Mouse (Mus musculus): ENCODE results near the gene Acss2.

Gene Acss2

DNA sequence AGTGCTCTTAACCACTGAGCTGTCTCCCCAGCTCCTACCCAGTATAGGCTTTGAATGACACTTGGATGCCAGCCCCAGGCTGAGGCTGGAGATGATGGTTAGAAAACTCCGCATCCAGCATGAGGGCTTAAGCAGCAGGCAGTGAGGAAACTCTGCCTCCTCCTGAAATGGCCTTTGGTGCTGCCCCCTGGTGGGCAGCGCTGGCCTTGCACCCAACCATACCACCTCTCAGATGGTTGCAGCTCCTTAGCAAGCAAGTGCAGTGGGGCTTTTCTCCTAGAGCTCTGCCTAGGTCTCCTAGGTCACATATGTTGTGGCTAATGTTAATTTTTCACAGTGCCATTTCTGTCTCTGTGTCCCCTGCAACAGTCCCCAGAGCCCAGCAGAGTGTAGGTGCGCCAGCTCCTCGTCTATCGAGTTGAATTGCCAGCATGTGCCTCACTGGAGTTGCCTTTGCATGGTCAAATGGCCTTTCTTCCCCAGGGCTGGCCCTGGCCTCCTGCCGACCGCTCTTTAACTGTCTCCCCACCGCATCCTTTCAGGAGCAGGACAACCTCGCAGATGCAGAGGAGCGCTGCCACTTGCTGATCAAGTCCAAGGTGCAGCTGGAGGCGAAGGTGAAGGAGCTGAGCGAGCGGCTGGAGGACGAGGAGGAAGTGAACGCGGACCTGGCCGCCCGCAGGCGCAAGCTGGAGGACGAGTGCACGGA lies 109.4 kb downstream of the Acss2 start:
- peak; percentile 72 to 73 for DNase-seq (ENCODE audit: low read depth in 2 of 2, low spot score in 2 of 2)

DNA sequence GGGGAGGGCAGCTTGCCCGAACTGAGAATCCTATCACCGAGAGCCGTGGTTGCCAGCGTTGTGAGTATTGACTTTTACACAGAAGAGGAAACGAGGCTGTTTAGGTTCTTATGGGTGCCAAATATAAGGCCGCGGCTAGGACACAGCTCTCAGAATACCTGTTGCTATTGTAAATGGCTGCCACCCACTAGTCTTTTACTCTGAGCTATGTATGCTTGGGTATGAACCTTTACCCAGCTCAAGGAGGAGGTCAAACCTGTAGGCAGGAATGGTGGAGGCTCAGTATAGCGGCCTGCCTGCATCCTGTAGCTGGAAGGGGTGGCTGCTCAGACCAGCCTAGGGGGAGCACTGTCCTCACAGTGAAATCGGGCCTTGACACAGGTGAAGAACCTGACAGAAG lies 110.4 kb downstream of the Acss2 start:
- DNase-seq (ENCODE audit: low read depth in 2 of 2, low spot score in 2 of 2), result no peak

DNA sequence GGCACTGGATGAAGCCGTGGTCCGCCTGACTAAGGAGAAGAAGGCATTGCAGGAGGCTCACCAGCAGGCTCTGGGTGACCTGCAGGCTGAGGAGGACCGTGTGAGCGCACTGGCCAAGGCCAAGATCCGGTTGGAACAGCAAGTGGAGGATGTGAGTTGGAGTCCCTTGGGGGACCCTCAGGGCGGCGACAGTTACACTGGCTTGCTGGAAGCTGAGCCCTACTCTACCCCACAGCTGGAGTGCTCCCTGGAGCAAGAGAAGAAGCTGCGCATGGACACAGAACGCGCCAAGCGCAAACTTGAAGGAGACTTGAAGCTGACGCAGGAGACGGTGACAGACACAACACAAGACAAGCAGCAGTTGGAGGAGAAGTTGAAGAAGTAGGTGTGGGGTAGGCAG lies 110.8 kb downstream of the Acss2 start:
- DNase-seq (ENCODE audit: low read depth in 2 of 2, low spot score in 2 of 2), result no peak

DNA sequence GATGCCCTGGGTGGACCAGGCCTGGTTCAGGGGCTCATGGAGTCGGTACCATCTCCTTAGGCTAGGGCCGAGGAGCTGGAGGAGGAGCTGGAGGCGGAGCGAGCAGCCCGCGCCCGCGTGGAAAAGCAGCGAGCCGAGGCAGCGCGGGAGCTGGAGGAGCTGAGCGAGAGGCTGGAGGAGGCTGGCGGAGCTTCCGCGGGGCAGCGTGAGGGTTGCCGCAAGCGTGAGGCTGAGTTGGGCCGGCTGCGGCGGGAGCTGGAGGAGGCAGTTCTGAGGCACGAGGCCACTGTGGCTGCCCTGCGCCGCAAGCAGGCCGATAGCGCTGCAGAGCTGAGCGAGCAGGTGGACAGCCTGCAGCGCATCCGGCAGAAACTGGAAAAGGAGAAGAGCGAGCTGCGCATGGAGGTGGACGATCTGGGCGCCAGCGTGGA lies 111.5 kb downstream of the Acss2 start:
- no peak for DNase-seq (ENCODE audit: low read depth in 2 of 2, low spot score in 2 of 2)

DNA sequence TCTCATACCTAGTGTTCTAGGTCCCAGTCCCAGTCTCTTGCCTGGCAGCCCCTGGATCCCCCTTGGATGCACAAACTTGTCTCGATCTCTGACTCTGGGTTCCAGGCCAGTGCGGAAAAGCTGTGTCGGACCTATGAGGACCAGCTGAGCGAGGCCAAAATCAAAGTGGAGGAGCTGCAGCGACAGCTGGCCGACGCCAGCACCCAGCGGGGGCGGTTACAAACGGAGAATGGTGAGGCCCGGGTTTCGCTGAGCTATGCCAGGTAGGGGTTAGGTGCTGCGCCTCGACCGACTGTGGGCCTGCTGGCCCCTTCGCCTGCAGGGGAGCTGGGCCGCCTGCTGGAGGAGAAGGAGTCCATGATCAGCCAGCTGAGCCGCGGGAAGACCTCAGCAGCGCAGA lies 112.4 kb downstream of the Acss2 start:
- no peak for DNase-seq (ENCODE audit: low read depth in 2 of 2, low spot score in 2 of 2)

DNA sequence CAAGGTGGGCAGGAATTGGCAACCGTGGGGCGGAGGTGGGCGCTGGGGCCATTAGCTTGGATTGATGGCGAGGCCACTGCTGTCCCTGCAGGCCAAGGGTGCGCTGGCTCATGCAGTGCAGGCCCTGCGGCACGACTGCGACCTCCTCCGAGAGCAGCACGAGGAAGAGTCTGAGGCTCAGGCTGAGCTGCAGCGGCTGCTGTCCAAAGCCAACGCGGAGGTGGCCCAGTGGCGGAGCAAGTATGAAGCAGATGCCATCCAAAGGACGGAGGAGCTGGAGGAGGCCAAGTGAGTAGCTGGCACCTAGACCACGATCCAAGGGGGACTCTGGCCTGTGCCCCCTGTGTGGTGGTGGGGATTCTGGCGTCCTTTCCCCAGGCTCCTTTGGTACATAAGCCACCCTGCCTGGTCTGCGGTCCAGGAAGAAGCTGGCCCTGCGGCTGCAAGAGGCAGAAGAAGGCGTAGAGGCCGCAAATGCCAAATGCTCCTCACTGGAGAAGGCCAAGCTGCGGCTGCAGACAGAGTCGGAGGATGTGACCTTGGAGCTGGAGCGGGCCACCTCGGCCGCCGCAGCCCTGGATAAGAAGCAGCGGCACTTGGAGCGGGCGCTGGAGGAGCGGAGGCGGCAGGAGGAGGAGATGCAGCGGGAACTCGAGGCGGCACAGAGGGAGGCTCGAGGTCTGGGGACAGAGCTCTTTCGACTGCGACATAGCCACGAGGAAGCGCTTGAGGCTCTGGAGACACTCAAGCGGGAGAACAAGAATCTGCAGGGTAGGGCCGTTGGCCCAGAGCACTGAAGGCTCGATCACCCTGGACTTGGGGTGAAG lies 113.1 kb downstream of the Acss2 start:
- DNase-seq (ENCODE audit: low read depth in 2 of 2, low spot score in 2 of 2), result no peak

DNA sequence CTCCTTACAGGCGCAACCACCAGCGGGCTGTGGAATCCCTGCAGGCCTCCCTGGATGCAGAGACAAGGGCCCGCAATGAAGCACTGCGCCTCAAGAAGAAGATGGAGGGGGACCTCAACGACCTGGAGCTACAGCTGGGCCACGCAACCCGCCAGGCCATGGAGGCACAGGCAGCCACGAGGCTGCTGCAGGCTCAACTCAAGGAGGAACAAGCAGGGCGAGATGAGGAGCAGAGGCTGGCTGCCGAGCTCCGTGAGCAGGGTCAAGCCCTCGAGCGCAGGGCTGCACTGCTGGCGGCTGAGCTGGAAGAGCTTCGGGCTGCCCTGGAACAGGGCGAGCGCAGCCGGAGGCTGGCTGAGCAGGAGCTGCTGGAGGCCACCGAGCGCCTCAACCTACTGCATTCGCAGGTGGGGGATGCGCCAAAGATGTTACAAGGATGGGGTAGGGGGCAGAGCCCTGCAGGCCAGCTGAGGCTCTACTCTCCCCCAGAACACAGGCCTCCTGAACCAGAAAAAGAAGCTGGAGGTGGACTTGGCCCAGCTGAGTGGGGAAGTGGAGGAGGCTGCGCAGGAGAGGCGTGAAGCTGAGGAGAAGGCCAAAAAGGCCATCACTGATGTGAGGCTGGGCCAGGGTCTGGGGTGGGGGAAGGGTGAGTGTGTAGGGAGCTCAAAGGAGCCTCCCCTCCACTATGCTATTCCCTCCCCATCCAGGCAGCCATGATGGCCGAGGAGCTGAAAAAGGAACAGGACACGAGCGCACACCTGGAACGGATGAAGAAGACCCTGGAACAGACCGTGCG lies 114.6 kb downstream of the Acss2 start:
- DNase-seq (ENCODE audit: low read depth in 2 of 2, low spot score in 2 of 2), result no peak

DNA sequence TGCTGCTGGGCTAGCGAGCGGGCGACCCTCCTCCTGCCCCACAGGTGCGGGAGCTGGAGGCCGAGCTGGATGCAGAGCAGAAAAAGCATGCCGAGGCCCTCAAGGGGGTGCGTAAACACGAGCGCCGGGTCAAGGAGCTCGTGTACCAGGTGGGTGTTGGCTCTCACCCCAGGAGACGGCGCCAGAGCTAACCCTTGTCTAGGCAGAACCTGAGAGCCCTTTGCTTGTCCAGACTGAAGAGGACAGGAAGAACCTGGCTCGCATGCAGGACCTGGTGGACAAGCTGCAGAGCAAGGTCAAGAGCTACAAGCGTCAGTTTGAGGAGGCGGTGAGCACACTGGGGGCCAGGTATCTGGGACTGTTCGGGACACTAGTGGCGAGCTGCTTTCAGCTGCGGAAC lies 115.4 kb downstream of the Acss2 start:
- no peak for DNase-seq (ENCODE audit: low read depth in 2 of 2, low spot score in 2 of 2)

DNA sequence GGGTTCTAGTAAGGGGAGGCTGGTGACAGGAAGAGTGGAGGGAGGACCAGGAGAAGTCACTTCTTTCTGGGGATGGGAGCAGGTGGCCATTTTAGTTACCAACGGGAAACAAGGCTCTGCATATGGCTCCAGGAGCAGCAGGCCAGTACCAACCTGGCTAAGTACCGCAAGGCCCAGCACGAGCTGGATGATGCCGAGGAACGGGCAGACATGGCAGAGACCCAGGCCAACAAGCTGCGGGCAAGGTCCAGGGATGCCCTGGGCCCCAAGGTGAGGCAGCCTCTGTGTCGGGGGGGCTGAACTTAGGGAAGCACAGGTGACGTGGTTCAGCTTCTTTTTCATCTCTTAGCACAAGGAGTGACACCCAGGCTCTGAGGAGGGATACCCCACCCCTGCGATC lies 116.0 kb downstream of the Acss2 start:
- DNase-seq (ENCODE audit: low read depth in 2 of 2, low spot score in 2 of 2), result no peak

DNA sequence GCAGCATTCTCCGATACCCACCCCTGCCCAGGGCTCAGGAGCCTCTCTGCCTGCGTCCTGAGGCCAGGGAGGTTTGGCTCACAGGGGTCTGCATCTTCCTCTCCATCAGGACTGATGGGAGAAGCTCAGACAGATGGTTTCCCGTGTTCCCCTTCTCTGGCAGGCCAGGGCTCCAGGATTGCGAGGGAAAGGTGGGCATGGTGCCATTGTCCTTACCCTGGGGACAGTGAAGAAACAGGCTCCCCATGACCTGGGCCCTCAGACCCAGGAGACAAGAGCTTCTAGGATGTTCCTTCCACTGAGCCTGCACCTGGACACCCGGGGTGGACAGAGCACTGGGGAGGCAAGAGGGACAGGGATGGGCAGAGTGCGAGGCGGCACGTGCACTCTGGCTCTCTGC lies 116.8 kb downstream of the Acss2 start:
- no peak for DNase-seq (ENCODE audit: low read depth in 2 of 2, low spot score in 2 of 2)
